Mouse (Mus musculus) heart, adult 18-20 months (tissue): Measurements from ENCODE around the gene Bcl2l2. TPM values are rescaled to one million over a fixed set of nuclear protein-coding genes. Genes with fewer than 3 reads are reported as not detected.
A peak's percentile ranks its signal among the peaks of the same experiment; 100 is the strongest.

Source experiments
- DNase-seq, 2 experiments: peaks; one replicate each; pipeline ENCODE4 v3.0.0; 2021 to 2022; ENCODE audit warnings: mixed read lengths in 1 of 2
- total RNA-seq, 2 experiments: library from RNA; stranded (reverse); gene quantifications; 2 replicates each; pipeline ENCODE4 v1.2.3; 2021

Bcl2l2 gene
- total RNA-seq, 2 experiments from 2014 or later, result 42.4 to 44.1 TPM

DNA sequence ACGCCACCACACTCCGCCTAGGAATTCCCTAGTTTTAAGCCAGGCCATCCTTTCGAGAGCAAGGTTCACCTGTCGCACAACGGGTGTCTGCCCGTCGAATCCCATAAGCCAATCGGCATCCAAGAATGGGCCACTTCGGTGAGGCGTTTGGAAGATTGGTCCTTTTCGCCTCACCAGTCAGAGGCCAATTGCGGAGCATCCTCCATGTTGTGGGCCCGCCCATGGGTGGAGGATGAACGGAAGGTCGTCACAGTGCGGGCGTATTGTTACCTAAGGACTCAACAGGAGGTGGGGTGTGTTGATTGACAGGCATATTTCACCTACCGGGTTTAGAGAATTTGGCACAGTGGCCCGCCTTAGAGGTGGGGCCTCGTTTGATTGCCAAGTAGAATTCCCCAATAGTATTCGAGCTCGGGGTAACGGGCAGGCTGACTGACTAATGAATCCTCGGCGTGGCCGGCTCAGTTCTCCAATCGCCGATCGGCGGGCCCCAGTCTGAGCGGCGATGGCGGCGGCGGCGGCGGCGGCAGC lies 10.5 kb downstream of the Bcl2l2 start:
- DNase-seq, result peak; percentile 99

DNA sequence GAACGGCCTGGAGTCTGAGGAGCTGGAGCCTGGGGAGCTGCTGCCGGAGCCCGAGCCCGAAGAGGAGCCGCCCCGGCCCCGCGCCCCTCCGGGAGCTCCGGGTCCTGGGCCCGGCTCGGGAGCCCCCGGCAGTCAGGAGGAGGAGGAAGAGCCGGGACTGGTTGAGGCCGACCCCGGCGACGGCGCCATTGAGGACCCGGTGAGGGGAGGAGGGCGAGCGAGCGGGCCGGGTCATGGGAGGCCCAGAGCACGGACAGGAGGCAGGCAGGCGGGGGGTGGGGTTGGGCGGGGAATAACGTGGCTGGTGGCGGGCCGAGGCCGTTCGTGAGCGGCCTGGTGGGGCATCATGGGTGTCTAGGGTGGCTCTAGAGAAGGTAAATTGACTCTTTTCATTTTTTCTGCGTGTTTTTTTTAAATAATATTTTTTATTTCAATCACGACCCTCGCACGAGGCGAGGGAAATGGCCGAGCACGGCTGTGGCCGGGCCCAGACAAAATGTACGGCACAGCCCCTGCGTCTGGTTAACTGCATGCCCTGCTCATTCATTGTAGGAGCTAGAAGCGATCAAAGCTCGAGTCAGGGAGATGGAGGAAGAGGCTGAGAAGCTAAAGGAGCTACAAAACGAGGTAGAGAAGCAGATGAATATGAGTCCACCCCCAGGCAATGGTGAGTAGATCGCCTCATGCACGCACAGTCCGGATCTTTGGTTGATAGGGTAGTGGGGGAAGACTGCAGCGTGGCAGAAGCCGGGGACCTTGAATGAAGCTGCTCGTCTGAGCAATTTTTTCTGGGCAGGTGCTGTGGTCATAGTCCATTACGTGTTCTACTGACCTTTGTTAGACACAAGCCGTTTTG lies 11.3 kb downstream of the Bcl2l2 start:
- DNase-seq, result peak; percentile 75 to 79

DNA sequence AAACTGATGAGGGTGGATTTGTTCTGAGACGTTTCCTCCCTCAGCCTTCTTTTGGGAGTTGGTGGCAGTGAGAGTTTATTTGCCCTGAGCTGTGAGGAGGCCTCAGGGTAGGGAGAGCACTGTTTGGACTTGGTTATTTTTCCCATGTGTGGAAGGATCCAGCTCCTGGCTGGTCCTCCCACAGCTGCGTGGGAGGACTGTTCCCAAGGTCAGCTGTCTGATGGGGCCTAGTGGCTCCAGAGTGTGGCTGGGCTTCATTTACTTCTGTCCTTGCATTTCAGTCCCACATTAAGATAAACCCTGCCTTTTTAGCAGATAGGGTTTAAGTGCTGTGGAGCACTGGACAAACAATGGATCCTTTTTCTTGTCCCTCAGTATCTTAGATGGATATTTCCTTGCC lies 14.3 kb downstream of the Bcl2l2 start:
- no peak for DNase-seq

DNA sequence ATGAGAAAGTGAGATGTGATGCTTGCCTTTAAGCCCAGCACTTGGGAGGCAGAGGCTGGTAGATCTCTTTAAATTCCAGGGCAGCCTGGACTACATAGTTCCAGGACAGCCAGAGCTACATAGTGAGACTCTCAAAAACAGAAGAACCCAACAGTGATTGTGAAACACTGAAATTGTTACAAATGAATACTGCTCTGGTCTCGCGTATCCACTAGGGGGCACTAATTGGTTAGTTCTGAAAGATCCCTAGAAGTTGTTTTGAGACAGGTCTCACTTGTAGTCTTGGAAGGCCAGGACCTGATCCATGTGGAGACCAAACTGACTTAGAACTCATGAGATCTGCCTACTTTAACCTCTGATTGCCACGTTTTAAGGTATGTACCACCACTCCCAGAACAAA lies 17.2 kb downstream of the Bcl2l2 start:
- peak; percentile 77 to 87 for DNase-seq

DNA sequence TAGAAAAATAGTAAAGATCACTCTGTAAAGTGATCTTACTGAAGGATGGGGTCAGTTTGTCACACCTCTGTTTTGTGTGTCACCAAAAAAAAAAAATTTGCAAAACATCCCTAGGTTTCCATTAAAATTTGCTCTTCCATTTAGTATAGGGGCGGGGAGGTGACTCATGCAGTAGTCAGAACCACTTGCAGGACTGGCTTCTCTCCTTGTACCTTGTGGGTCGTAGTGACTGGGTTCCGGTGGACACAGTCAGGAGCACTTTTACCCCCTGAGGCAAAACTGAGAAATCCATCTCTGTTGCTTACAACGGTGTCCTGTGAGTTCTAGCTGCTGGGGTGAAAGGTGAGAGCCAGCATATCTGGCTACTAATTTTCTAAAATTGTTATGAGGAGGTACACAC lies 20.5 kb downstream of the Bcl2l2 start:
- no peak for DNase-seq

DNA sequence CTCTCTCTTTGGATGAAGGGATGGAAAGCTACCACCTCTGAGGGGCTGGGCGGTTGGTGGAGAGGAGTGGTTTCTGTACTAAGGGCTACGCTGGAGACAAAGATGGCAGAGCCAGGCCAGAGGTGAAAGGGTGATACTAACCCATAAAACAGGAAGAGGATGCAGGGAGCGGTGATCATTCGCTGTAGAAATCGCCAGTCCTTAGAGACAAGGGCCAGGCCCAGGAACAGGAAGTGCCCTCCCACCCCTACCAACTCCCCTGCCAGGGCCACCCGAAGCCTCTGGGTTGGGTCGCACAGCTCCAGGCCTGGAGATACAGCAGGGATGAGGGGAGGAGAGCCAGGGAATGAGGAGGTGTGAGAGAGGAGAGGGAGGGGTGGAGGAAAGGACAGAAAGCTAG lies 25.5 kb downstream of the Bcl2l2 start:
- DNase-seq, result no peak

DNA sequence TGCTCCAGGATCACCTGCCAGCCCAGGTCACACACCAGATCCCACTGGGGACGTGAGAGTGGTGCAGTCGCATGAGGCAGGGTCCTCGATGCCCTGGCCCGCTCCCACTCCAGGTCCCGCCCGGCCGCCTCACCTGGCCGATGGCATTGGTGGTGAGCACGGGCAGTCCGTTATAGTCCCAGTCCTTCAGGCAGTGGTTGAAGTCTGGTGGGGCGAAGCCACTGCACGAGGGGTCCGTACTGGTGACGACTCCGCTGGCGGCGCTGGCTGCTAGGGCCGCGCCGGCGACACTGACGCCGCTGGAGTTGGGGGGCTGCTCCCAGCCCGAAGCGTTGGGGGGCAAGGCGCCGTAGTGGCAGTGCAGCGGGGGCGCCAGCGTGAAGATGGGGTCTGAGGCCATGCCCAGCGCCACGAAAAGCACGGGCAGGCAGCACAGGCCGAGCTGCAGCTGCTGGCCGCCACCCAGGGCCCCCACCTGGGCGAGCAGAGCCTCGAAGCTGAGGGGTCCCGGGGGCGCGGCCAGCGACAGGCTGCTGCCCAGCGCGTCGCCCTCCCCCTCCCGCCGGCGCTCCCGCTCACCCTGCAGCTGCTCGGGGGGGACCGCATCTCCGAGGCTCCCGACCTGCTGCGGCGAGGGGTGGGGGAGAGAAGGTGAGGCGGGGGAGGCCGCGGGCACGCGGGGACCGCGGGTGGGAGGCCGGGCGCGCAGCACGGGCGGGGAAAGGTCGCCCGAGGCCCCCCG lies 29.1 kb downstream of the Bcl2l2 start:
- DNase-seq, result no peak

DNA sequence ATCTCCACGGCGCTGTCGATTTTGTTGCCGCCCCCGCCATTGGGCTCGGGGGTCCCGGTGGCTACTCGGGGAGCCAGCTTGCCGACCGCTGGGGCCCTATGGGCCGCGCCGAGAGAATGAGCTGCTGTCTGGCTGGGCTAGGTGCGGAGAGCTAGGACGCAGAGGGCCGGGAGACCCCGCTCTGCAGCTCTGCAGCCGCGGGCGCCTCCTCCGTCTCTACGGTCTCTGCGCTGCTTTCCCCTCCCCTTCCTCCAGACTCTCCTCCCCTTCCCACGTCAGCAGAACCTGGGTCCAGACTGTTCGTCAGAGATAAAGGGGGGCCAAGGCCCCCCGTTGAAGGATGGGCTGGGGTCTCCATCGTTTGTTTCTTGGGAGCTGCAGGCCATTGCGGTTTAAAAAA lies 29.7 kb downstream of the Bcl2l2 start, which contains the start of gene Slc22a17:
Slc22a17 (minus strand) TSS at position 247 of the 400 bp plus-strand sequence.
- peak; percentile 78 to 82 for DNase-seq

DNA sequence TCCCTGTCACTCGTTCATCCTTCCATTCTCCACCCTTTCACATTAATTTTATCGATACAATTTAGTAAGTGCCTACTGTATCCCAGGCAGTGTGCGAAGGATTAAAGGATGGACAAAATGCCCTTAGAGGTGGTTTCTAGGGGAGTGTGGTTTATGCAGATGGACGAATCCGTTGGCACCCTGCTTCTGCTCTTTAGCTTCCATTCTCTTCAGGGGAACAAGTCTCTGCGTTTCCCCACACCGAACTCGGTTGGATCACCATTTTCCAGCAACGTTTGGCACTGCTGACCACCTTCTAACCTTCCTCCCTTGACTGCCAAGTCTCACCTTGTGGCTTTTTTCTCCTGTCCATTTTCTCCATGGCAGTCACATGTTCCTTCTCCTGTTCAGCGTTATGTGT lies 30.2 kb downstream of the Bcl2l2 start:
- no peak for DNase-seq

DNA sequence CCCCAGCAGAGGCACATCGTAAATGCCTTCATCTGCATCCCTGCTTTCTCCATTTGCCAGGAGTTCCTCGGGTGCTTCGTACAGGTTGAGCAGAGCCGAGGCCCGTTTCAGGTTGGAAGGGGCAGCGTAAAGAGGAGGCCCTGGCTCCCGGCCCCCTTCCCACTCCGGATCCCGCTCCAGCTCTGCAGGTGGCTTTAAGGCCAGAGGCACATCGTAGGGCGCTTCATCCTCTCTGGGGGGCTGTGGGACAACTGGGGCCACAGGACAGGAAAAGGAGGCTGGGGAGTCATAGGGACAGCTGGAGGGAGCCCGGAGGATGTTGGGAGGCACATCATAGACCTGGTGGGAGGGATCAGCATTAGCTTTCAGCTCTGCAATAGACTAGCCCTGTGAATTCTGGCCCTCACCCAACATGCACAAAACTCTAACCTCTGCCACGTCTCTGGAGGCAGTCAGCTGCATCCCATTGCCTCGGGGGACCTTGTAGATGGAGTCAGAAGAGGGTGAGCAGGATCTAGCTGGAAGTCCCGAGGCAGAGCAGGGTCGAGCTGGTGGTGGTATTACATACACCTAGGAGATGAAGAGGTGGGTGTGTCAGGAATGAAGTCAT lies 37.0 kb downstream of the Bcl2l2 start:
- DNase-seq, result no peak

DNA sequence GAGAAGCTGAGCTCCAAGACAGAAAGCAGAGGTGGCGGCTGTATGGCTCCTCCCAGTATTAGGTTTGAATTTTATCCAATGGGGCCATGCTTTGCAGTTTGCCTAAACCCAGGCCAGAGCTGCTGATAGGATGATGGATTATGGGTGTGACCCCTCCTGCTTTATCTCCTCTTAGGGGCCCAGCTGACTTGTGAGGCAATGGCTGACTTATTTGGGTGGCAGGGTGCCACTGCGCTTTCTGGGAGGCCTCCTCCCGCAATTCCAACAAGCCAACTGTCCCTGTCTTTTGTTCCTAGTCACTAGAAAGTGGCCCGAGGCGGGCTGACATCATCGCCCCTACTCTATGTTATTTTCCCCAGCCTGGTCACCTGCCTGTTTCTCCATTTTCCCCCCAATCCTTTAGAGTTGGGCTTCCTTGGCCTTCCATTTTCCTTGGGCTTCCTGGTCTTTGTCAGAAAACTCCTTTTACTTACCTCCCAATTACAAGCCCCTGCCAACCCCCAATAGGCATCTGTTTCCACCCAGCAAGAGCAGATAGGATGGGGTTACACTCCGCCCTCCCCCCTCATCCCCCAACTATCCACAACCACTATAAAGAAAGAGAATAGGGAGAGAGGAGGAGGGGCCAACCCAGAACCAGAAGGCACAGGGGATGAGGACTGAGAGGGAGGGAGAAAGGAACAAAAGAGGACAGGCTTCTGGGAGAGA lies 41.6 kb downstream of the Bcl2l2 start:
- peak; percentile 77 to 85 for DNase-seq

DNA sequence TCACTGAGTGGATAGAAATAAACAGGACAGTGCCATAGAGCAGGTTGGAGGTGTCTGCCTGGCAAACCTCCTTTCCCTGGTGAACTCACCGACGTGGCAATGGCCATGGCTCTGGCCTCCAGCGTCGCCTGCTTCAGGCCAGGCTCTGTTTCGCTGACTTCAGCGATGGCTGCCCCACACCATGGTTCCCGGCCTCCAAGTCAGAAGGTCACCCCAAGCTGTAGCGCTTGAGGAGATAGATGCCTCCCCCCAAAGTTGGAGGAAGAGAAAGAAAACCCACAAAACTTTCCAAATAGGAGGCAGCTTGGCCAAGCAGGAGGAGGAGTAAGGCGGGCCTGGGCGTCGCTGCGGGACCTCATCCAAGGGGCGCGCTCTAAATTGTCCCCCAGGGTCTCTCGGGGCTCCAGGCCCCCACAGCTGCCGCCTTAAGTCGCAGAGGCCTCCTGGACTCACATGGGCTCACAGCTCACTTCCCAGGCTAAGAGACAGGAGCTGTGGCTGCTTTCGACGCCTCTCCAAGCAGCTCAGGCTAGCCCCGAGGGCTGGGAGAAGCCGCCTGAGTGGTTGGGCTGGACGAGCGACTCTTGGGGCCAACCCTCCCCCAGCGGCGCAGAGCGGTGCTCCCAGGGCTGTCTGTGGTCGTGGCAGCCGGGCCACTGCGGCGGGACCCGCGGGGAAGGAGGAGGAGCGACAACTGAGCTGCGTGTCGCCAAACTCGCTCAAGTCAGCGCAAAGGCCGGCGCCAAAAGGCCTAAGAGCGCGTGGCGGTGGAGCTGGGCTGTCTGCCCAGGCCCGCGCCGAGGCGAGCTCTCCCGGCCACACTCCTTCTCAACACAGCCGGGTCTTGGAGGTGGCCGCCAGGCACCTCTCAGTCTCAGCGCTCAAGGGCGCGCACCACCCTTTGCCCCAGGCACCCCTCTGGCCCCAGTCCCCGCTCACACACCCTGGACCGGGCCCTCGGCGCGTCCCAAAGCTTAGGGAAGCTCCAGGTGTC lies 42.5 kb downstream of the Bcl2l2 start, which contains the start of gene Efs:
Efs (minus strand) TSS at position 778 of the 994 bp plus-strand sequence.
- DNase-seq, result peak; percentile 69 to 72

DNA sequence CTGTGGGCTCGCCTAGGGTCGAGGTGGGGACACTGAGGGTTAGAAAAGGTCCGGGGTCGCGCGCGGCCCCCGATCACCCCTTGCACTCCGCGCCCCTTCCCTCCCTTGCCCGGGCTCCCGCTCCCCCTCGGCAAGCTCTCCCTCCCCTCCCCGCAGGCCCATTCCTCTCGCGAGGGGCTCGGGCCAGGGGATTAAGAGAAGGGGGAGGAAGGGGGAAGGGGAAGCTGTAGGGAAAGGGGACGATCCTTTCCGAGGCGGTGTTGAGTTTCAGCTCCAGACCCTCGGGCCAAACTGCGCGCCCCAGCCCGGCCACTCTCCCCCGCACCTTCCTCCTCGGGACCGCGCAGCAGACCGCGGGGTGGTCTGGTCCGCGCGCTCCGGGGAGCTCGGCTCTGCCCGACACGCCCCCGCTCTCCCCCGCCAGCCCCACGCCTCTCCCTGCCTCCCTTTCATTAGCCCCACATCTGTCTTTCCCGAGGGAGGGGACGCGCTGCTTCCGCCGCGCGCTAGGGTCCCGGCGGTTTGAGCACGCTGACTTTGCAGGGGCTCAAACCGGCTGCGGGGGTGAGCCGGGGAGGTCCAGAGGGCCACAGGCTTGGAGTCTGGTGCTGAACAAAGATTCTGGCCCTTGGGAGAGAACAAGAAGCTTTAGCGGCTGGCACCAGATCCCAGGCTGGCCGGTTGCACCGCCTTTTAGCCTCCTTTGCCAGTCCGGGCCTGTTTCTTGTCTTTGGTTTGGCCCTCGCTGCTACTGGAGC lies 43.4 kb downstream of the Bcl2l2 start:
- peak; percentile 73 to 75 for DNase-seq

DNA sequence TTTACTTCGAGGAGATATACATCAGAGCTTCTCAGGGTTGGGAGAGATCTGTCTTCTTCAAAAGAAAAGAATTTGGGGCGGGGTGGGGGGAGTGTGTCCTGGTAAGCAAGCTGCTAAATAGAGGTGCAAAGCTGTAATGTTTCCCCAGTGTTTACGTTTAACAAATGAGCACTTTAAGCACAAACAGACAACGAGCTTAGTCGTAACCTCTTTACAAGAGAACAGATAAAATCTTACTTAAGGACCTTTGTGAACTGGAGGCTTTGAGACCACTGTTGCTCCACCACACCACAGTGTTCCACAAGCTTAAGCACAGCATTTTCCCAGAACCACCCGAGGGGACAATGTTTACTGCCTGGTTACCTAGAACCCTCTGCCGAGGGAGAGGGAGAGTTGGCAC lies 44.1 kb downstream of the Bcl2l2 start:
- no peak for DNase-seq

DNA sequence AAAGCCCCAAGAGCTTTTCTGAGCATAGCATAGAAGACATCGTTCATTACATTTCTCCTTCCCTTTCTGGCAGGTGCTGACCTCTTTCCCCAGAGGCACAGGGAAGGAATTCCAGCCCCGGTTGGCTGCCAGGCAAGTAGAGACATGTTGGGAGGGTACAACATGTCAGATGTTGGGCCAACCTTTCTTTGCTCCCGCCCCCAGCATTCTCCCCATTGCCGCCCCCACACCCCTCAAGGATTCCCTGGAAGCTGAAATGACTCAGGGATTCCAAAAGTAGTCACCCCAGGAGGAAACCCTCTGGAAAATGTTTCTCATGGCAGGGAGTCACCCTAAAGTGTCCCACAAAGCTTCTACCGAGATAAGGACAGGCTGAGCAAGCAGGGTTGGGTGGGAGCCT lies 46.6 kb downstream of the Bcl2l2 start:
- DNase-seq, result peak in 1 of 2 experiments; percentile 10

DNA sequence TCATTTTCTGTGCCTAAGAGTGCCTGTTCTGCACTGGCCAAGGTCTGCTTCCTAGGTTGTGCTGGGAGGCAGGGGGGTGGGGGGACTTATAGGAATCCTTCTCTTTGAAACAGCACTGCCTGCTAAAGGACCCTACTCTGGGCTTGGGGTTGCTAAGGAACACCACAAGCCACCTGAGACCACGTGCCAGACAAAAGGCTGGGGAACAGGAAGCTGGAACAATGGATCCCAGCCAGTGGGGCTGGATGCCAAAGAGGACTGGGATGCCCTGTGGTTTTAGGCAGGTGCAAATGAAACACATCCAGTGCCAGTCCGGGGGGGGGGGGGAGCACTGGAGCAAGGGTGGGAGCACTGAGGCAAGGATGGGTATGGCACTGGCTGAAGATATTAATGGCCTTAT lies 47.3 kb downstream of the Bcl2l2 start:
- peak in 1 of 2 experiments; percentile 10 for DNase-seq

DNA sequence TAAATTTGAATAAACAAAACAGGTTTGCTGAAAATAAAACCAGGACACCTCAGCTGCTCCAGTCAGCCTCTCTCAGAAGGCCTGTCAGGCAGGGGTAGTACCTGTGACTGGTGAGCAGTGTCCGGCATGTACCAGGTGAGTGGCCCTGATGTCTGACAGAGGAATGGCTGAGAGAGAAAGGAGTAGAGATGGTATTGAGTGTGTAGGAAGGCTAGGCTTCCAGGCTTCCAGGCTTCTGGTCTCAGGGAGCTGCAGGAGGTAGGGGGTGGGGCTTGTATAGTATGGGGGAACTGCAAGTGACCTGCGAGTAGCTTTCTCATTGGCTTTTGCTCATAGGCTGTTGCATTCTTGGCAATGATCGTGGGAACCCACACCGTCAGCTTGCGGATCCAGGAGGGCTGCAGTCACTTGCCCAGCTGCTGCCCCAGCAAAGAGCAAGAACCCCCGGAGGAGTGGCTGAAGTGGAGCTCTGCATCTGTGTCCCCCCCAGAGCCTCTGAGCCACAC lies 49.5 kb downstream of the Bcl2l2 start, which contains the start of gene Il25:
Il25 (plus strand) TSS at position 51 of the 506 bp plus-strand sequence.
- DNase-seq, result no peak

DNA sequence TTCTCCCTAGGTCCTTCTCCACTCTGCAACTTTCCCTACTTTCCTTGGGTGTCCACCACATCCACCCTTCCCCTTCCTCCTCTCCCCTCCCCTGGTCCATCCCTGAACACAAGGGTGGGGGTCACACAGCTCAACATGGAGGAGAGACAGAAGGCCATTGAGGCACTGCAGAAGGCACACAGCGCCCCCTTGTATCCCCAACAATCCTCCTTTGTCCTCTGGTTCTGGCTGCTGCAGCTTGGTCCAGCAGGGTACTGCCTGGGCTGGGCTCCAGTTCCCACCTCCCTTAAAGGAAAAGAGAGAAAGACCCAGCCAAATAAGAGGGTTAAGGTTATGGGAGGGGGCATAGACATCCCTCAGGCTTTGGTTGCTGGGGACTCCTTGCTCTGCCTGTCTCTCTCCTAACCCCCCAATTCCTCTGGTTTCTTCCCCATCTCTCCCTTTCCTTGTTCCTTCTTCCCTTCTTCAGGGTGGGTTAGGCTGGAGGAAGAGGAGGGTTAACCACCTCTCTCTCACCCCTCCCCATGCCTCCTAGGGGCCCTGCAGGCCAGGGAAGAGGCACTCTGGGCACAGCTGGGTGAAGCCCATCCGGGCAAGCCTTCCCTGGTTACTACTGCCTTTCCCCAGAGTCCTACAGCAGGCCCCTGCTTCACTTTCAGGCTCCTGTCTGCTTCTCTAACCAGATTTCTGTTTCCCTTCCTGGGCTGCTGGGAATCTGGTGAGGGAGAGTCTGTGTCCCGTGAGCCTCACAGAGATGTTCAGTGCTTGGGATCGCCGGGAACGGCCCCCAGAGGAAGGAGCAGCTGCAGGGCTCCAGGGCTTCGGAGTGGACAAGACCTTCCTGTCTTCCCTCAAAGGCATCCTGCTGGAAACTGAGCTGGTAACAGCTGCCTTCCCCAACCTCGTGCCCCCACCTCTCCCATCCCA lies 53.0 kb downstream of the Bcl2l2 start, which contains the start of gene Cmtm5:
Cmtm5 (plus strand) TSS at position 358 of the 927 bp plus-strand sequence.
- DNase-seq, result peak in 1 of 2 experiments; percentile 7
